Mouse (Mus musculus): ENCODE results near the gene Zmynd15. TPM values are rescaled to one million over a fixed set of nuclear protein-coding genes. Genes with fewer than 3 reads are reported as not detected.
"Not testable (repeated sequence)": the region's sequence is repeated elsewhere in the genome, so short reads cannot be mapped to it uniquely, and the experiment has no call there.

The Zmynd15 gene
- total RNA-seq (2021): under 1 TPM; 0.36 to 0.44 TPM
- long read RNA-seq, experiment 1: 0 reads
- long read RNA-seq, experiment 2: 0 reads

DNA sequence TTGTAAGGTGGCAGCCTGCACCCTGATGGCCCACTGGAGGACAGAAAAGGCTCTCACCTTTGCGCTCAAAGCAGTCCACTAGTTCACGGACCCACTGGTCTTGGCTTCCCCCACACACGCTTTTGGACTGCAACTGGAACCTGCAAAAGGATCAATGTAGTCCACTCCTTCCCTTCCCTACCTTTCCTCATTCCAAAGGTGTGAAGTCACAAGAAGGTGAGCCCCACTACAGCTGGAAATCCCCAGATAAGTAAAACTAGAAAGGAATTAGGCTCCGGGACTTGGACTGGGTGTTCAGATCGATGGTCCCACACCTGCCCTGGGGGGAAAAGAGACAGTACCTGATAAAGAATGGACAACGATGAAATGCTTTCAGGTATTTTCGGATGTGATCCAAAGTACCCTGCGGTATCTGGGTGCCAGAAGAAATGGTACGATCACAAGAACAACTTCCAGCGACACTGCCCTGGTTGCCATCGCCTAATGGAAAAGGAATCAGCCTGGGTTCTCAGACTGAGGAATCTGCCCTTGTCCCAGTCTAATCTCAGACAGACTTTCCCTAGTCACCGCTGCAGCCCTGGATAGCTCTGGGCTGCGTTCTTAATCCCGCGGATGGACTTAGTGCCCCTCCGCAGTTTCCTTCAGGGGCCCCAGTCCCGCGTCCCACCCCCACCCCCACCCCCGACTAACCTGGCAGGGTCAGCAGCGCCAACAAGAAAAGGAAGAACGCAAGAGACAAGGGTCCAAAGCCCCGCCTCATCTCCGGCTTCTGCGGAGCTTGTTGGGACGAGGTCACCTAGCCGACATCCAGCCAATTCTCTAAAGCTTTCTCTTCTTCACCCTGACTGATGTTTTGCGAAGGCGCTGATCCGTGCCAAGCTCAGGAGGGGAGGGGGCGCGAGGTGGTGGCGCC is at the start of gene Zmynd15:
Gene Zmynd15 (plus strand): TSS at position 746 of the 913 bp plus-strand sequence.
- no peak within 1 kb of the TSS for H3K27ac ChIP-seq
- TF ChIP-seq CTCF (IDR thresholded peaks at IDR 0.05): no peak
- DNase-seq (ENCODE audit: extremely low spot score in 1 of 2, low spot score in 2 of 2): no peak
- peak within 1 kb of the TSS; percentile 52 for H3K4me3 ChIP-seq
- intact Hi-C loops (cut with DNase I): no loop called here

DNA sequence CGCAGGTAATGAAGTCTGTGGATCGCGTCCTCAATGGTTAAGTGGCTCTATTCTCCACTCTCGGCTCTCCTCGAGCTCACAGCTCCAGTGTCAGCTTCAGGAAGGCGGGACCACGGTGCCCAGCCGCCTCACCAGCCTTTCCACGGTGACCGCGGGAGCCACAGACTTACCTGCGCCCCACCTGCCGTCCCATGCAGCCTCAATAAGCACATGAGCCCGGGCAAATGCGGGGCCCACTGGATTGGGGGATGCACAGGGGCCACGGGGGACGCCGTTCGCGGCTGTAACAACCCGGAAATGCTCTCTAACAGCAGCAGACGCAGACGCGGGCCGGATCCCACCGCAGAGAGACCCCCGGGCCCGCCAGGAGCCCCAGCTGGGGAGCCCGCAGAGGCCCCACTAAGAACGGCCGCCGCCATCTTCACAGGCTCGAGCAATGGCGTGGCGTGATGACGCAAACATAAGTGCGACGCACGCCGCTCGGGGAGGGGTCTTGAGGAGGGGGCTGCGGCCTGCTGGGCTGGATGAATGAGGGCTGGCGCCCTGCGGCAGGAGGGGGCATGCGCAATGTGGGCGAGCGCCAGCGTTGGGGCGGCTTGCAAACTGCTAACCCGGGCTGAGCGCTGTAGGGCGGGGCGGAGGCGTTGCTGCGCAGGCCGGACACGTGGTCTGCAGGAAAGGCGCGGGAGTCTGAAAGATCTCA is 49.5 kb upstream of the Zmynd15 start, which contains the start of gene Pelp1:
Gene Pelp1 (minus strand): TSS at position 438 of the 703 bp plus-strand sequence.
- H3K27ac ChIP-seq: peak within 1 kb of the TSS; percentile 93
- TF ChIP-seq CTCF (IDR thresholded peaks at IDR 0.05): no peak
- peak; percentile 87 to 90 for DNase-seq (ENCODE audit: extremely low spot score in 1 of 2, low spot score in 2 of 2)
- peak within 1 kb of the TSS; percentile 59 for H3K4me3 ChIP-seq
- intact Hi-C loops (cut with DNase I): loop anchor here (2.0 to 5.0 kb wide), 4 partner anchors 23 to 353 kb away; partner anchors contain the start of genes Arrb2 and Zfp3

DNA sequence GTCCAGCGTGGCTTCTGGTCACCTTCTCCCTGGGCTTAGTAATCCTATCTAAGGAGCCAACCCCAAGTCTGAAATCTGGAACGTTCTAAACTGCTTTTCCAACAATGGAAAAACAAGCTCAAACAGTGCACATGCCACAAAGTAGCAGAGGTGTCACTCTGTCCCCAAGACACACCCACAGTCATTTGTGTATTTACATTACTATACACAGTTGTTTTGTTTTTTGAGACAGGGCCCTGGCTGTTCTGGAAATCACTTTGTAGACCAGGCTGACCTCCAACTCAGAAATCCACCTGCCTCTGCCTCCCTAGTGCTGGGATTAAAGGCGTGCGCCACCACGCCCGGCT is 49.0 kb upstream of the Zmynd15 start:
- TF ChIP-seq CTCF (IDR thresholded peaks at IDR 0.05): no peak
- H3K27ac ChIP-seq: peak overlapping the region; percentile 93; the same call in 1 of the 2 replicates
- peak overlapping the region; percentile 59 for H3K4me3 ChIP-seq
- intact Hi-C loops (cut with DNase I): loop anchor here (2.0 to 5.0 kb wide), 3 partner anchors 23 to 352 kb away; partner anchors contain the start of genes Arrb2 and Zfp3
- DNase-seq (ENCODE audit: extremely low spot score in 1 of 2, low spot score in 2 of 2): no peak

DNA sequence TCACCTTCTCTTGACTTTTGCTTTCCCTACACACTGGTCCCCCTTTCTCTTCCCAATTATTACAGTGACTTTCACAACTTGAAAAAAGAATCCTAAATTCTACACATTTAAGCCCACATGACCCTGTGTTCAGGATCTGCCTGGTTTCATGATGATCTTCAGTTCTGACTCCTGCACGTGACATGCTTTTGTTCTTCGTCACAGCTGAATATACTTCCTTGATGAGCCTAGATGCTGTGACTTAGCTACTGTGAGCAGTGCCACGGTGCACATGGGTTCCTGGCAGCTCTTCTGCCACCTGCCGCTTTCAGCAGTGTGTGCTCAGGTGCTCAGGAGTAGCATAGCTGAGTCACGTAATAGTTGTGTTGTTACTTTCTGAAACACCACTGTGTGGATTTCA is 46.6 kb upstream of the Zmynd15 start:
- no peak for TF ChIP-seq CTCF (IDR thresholded peaks at IDR 0.05)
- H3K4me3 ChIP-seq: no peak overlapping the region
- no peak for DNase-seq (ENCODE audit: extremely low spot score in 1 of 2, low spot score in 2 of 2)
- intact Hi-C loops (cut with DNase I): loop anchor here (5.0 kb wide), 2 partner anchors 215 to 350 kb away; partner anchors contain the start of gene Zfp3
- no peak overlapping the region for H3K27ac ChIP-seq

DNA sequence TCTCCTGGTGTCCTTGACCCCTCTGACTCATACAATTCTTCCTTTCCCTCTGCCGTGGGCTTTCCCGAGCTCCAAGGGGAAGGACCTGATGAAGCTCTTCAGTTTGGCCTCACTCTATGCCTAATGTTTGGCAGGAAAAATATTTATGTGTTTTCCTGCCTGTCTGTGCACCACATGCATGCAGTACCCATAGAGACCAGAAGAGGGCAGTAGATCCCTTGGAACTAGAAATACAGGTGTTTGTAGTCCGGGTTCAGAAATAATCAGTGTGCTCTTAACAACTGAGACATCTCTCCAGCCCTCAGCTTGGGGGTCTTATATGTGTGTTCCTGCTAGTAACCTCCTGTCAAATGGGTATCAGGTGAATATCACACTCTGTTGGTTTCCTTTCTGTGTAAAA is 45.3 kb upstream of the Zmynd15 start:
- DNase-seq (ENCODE audit: extremely low spot score in 1 of 2, low spot score in 2 of 2): peak; percentile 67 to 75
- Histone ChIP-seq H3K4me3 (no peak overlapping the region), H3K27ac (no peak overlapping the region)
- peak; percentile 98 for TF ChIP-seq CTCF (IDR thresholded peaks at IDR 0.05)
- intact Hi-C loops (cut with DNase I): loop anchor here (2.0 to 5.0 kb wide), 3 partner anchors 93 to 348 kb away; partner anchors contain the start of gene Zfp3

DNA sequence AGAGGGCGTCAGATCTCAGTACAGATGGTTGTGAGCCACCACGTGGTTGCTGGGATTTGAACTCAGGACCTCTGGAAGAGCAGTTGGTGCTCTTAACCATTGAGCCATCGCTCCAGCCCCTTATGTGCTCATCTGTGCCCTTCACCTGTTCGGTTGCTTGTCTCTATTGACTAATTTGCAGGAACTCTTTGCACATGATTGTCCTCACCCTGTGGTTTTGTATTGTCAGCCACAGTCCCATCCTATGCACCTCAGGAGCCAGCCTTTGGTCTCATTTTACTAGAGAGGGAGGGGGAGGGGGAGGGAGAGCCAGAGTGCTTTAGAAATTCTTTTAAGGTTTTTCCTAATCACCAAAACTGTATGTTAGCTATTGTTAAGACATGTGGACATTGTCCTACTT is 41.0 kb upstream of the Zmynd15 start:
- TF ChIP-seq CTCF (IDR thresholded peaks at IDR 0.05): no peak
- Histone ChIP-seq H3K4me3 (no peak overlapping the region), H3K27ac (no peak overlapping the region)
- DNase-seq (ENCODE audit: extremely low spot score in 1 of 2, low spot score in 2 of 2): no peak
- intact Hi-C loops (cut with DNase I): no loop called here

DNA sequence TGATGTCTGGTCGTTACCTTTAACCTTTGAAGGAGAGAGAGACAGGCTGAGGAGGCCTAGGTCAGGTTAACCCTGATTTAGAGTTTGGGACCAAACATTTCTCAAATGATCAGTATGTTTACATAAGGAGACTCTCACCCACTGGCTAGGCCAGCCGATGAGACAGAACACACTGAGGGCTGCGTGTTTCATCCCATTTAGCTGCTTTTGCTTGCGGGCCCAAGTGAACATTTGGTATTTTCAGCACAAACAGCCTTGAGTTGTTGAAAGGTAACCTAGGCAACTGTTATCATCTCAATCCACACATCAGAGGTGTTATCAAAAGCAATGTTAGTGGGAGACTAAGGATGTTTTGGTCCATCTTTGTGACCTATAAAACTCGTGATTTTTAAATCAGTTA is 39.7 kb upstream of the Zmynd15 start:
- TF ChIP-seq CTCF (IDR thresholded peaks at IDR 0.05): no peak
- H3K27ac ChIP-seq: no peak overlapping the region
- no peak for DNase-seq (ENCODE audit: extremely low spot score in 1 of 2, low spot score in 2 of 2)
- H3K4me3 ChIP-seq: no peak overlapping the region
- intact Hi-C loops (cut with DNase I): no loop called here

DNA sequence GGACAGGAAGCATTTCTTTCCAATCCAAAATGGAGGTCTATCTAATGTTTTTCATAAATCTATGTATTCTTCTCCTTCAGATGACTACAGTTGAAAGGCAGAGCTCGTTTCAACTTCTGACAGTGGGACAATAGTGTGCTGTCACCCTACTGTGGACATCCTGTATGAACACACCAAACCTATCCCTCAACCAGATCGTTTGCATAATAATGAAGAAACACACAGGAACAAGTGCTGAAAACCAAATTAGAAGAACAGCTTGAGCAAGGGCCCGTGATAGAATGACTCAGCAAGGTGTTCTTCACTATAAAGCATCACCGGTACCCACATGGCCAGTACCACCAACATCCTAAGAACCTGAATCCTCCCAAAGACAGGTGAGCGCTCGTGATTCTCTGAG is 32.6 kb upstream of the Zmynd15 start:
- DNase-seq (ENCODE audit: extremely low spot score in 1 of 2, low spot score in 2 of 2); intact Hi-C loops (cut with DNase I); H3K27ac ChIP-seq; H3K4me3 ChIP-seq: not testable (repeated sequence)

DNA sequence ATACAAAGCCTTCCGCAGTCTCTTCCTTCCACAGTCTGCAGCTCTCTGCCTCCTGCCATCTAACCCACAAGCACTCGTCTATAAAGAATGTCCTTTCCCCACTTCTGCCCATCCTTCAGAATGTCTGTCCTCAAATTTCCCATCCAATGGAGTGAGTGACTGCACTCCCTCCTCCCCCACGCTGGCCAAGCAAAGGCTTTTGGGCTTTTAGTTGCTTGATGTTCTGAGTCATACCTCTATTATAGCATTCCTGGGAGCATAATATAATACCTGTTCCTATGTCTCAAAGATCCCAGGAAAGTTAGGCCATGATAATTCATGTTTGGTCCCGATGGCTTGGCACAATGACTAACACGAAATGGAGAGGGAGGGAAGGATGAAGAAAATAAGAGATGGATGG is 27.7 kb upstream of the Zmynd15 start:
- DNase-seq (ENCODE audit: extremely low spot score in 1 of 2, low spot score in 2 of 2): no peak
- H3K27ac ChIP-seq: peak overlapping the region; percentile 90

DNA sequence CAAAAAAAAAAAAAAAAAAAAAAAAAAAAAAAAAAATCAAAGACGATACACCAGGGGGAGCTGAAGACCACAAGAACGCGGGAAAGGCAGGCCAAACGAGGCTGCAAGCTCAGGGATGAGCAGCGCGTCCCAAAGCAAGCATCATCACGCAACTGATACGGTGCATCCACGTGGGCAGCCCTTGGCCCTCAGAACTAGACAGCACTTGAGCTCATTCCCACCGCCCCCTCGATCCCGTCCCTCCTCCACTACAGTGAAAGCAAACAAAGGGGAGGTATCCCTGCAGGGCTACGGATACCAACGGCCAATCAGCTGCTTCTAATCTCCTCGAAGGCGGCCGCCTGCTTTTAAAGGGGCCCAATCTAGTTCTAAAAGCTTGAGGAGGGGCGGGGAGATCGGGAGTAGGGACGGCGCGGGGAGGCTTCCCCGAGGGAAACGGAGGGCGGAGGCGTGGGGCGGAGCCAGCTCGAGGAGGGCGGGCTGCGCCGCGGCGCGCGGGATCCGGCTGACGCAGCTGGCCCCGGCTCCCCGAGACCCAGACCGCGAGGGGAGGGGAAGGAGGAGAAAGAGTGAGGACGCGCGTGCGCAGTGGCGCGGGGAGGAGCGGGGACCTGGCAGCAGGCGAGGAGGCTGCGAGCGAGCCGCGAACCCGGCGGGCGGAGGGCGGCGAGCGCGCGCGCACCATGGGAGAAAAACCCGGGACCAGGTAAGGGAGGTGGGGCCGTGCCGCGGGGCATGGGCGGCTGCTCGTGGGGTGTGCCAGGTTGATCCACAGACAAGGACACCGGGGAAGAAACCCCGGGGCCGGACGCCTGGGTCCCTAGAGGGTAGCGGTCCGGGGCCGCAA is 27.0 kb upstream of the Zmynd15 start, which contains the start of gene Arrb2:
Gene Arrb2 (plus strand): TSS at position 588 of the 847 bp plus-strand sequence.
- peak; percentile 56 for TF ChIP-seq CTCF (IDR thresholded peaks at IDR 0.05)
- DNase-seq (ENCODE audit: extremely low spot score in 1 of 2, low spot score in 2 of 2): peak; percentile 98 to 99
- H3K4me3 ChIP-seq: peak within 1 kb of the TSS; percentile 99
- H3K27ac ChIP-seq: peak within 1 kb of the TSS; percentile 90
- intact Hi-C loops (cut with DNase I): loop anchor here (2.0 to 5.0 kb wide), 3 partner anchors 21 to 325 kb away; partner anchors contain the start of genes Pelp1 and Tm4sf5

More for the DNA sequence above, 27.7 kb upstream of the Zmynd15 start:
- no peak for TF ChIP-seq CTCF (IDR thresholded peaks at IDR 0.05)
- peak overlapping the region; percentile 99; the same call in 1 of the 2 replicates for H3K4me3 ChIP-seq
- intact Hi-C loops (cut with DNase I): loop anchor here (5.0 kb wide), 2 partner anchors 76 to 326 kb away; partner anchors contain the start of gene Tm4sf5

Data from left cerebral cortex, adult 2 months (tissue).